Mouse (Mus musculus): ENCODE measurements around the gene Tacc3. TPM values are rescaled to one million over a fixed set of nuclear protein-coding genes. Genes with fewer than 3 reads are reported as not detected.

Gene Tacc3
- polyA plus RNA-seq, 1 experiment from 2014 or later: 67.0 TPM

DNA sequence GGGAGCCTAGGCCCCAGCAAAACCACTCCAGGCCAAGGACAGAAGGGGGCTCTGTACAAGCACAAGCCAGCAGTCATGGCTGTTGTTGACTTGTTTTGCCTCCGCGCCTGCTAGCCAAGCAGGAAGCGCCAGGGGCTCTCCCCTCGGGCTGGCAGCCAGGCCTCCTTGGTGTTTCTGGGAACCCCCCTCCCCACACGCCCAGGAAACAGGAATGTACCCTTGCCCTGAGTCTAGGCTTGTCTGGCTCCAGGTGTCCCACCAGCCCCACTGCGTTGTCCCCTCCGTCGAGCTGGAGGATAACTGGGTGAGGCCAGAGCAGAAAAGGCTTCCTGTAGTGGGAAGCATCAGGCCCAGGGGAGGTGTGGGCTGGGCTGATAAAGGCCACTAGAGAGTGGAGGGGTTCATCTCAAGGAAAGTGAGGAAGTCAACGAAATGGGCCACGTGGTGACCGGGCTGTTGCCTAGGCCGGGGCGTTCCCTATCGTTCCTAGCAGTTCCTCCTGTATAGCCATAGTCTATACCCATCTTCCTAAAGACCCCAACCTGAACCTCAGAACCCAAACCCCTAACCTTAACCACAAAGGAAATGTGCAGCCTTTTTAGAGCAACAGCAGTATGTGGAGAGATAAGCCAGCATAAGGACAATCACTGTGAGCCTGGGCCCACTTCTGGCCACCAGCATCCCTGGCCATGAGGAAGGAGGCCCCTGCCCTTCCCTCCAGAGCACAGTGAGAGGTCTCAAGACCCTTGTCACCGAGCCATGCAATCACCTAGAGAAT, 23.9 kb downstream of the Tacc3 start:
- no peak overlapping the region for H3K4me3 ChIP-seq (ENCODE audit: low read depth, low read length)
- DNase-seq: no peak
- H3K9ac ChIP-seq (replicated peaks): no peak overlapping the region
- H3K36me3 ChIP-seq (replicated peaks; ENCODE audit: insufficient read depth, low read length): no peaks in the 10 kb centered on the region
- H3K27ac ChIP-seq (ENCODE audit: low read depth): no peak overlapping the region
- 47% methylated on average over 15 of the region's 15 CpGs for WGBS (ENCODE audit: insufficient replicate concordance)
- ATAC-seq: peak; percentile 66
- no peak overlapping the region for H3K4me2 ChIP-seq (ENCODE audit: low read depth, low read length)
- H3K9me3 ChIP-seq (ENCODE audit: low read length): no peaks in the 10 kb centered on the region
- no peak for TF ChIP-seq CTCF (IDR thresholded peaks at IDR 0.05; ENCODE audit: low read depth)
- TF ChIP-seq EP300 (IDR thresholded peaks at IDR 0.05; ENCODE audit: low read depth): no peak
- peaks cover 7% of the 10 kb centered on the region for H3K4me1 ChIP-seq (ENCODE audit: insufficient read depth)
- H3K27me3 ChIP-seq (ENCODE audit: insufficient read depth, low read length): no peaks in the 10 kb centered on the region

DNA sequence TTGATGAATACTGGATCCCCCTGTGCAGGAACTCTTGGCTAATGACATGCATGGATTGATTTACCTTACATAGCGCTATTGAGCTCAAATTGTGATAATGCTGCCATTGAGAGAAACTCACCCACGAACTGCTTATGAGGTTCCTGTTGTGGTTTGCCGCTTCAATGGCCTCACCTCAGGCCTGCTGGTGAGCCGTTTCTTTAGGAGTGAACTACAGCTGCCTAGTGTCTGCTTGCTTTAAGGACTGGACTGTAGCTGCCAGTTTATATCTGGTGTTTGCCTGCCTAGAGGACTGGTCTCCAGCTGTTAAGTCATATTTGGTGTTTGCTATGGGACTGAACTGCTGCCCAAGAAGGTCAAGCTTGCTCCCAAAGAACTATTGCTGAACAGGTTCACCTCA, 25.0 kb downstream of the Tacc3 start:
- ATAC-seq: no peak
- Histone ChIP-seq H3K9me3 (ENCODE audit: low read length) (no peaks in the 10 kb centered on the region), H3K4me1 (ENCODE audit: insufficient read depth) (peaks cover 7% of the 10 kb centered on the region), H3K27me3 (ENCODE audit: insufficient read depth, low read length) (no peaks in the 10 kb centered on the region), H3K36me3 (replicated peaks; ENCODE audit: insufficient read depth, low read length) (no peaks in the 10 kb centered on the region), H3K27ac (ENCODE audit: low read depth) (no peak overlapping the region), H3K9ac (replicated peaks) (no peak overlapping the region), H3K4me2 (ENCODE audit: low read depth, low read length) (no peak overlapping the region), H3K4me3 (ENCODE audit: low read depth, low read length) (no peak overlapping the region)
- 59% methylated on average over 4 of the region's 4 CpGs for WGBS (ENCODE audit: insufficient replicate concordance)
- no peak for TF ChIP-seq EP300 (IDR thresholded peaks at IDR 0.05; ENCODE audit: low read depth)
- no peak for TF ChIP-seq CTCF (IDR thresholded peaks at IDR 0.05; ENCODE audit: low read depth)
- no peak for DNase-seq

DNA sequence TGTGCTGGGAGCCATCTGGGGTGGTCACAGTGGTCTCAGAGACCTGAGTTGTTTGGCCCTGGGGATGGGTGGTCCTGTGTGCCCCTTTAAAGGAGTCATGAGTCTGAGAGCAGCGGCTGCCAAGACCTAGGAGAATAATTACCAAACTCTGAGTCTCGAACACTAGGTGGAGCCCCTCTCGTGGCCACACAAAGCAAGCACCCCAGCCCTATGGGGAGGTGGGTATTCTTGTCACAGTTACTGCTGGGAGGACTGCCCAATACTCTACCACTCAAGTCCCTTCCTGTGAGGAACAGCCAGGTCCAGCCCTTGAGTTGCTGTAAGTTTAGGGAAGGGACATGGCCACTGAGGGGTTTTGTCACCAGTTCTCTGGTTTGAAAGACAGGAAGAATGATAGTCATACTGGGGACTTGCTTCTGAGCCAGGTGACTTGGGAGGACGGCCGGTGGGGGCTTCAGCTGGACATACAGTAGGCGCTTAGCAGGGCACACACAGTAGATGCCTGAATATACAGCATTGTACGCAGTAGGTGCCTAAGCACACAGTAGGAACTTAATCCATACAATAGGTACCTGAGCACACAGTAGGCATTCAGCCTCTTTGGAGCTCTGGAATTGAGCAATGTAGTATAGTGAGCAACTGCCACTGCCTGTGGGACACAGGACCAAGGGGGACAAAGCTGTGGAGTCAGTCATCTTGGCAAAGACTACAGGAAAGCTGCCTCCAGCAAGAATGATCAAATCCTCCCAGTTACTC, 26.1 kb downstream of the Tacc3 start:
- Histone ChIP-seq H3K4me1 (ENCODE audit: insufficient read depth) (peaks cover 15% of the 10 kb centered on the region), H3K4me3 (ENCODE audit: low read depth, low read length) (no peak overlapping the region), H3K27me3 (ENCODE audit: insufficient read depth, low read length) (no peaks in the 10 kb centered on the region), H3K9me3 (ENCODE audit: low read length) (no peaks in the 10 kb centered on the region), H3K27ac (ENCODE audit: low read depth) (no peak overlapping the region), H3K9ac (replicated peaks) (no peak overlapping the region), H3K4me2 (ENCODE audit: low read depth, low read length) (no peak overlapping the region), H3K36me3 (replicated peaks; ENCODE audit: insufficient read depth, low read length) (no peaks in the 10 kb centered on the region)
- ATAC-seq (no peak), DNase-seq (peak; percentile 38)
- TF ChIP-seq CTCF (IDR thresholded peaks at IDR 0.05; ENCODE audit: low read depth) (peak; percentile 74), EP300 (IDR thresholded peaks at IDR 0.05; ENCODE audit: low read depth) (no peak)
- WGBS (ENCODE audit: insufficient replicate concordance): 43% methylated on average over 7 of the region's 7 CpGs

DNA sequence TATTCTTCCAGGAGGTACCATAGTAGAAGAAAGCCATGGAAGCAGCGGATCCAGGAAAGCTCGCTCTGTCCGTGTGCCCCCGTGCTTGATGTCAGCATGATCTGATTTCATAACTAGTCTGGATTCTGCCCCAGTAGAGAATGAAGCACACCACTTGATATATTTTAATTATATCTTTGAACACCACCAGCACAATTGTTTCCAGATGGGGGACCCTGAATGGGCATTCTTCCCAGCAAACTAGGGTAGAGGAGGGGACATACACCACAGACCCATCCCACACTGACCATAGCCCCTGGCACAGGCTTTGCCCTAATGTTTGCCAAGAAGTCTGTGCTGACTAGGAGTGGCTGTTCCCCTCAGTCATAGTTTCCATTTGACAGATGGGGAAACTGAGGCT, 27.0 kb downstream of the Tacc3 start:
- Histone ChIP-seq H3K9me3 (ENCODE audit: low read length) (no peaks in the 10 kb centered on the region), H3K9ac (replicated peaks) (no peak overlapping the region), H3K4me3 (ENCODE audit: low read depth, low read length) (no peak overlapping the region), H3K4me2 (ENCODE audit: low read depth, low read length) (no peak overlapping the region), H3K27ac (ENCODE audit: low read depth) (no peak overlapping the region), H3K4me1 (ENCODE audit: insufficient read depth) (peaks cover 15% of the 10 kb centered on the region), H3K27me3 (ENCODE audit: insufficient read depth, low read length) (no peaks in the 10 kb centered on the region), H3K36me3 (replicated peaks; ENCODE audit: insufficient read depth, low read length) (no peaks in the 10 kb centered on the region)
- WGBS (ENCODE audit: insufficient replicate concordance): 86% methylated on average over 4 of the region's 4 CpGs
- ATAC-seq: no peak
- TF ChIP-seq CTCF (IDR thresholded peaks at IDR 0.05; ENCODE audit: low read depth) (no peak), EP300 (IDR thresholded peaks at IDR 0.05; ENCODE audit: low read depth) (no peak)
- DNase-seq: no peak

DNA sequence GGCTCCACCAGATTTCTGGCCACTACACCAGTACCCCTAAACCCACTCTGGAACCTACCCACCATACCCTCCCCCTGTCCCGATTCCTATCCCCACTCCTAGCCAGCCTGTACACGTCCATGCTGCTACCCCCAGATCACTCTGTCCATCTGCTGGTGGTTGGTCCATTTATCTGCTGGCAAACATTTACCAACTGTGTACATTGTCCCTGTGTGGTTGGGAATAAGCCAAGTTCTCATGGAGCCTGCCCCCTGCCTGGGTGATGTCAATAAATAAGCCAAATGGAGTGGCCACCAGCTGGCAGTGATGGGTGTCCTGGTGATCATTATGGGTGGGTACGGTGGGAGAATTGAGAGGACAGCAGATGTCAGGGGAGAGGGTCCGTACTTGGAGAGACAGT, 29.2 kb downstream of the Tacc3 start:
- peak; percentile 73; the same call in 1 of the 2 replicates for ATAC-seq
- Histone ChIP-seq H3K4me3 (ENCODE audit: low read depth, low read length) (no peak overlapping the region), H3K9me3 (ENCODE audit: low read length) (no peaks in the 10 kb centered on the region), H3K36me3 (replicated peaks; ENCODE audit: insufficient read depth, low read length) (no peaks in the 10 kb centered on the region), H3K4me2 (ENCODE audit: low read depth, low read length) (no peak overlapping the region), H3K27me3 (ENCODE audit: insufficient read depth, low read length) (no peaks in the 10 kb centered on the region), H3K27ac (ENCODE audit: low read depth) (no peak overlapping the region), H3K9ac (replicated peaks) (no peak overlapping the region), H3K4me1 (ENCODE audit: insufficient read depth) (peaks cover 15% of the 10 kb centered on the region)
- DNase-seq: peak; percentile 42
- whole genome bisulfite sequencing (ENCODE audit: insufficient replicate concordance): 58% methylated on average over 4 of the region's 4 CpGs
- TF ChIP-seq CTCF (IDR thresholded peaks at IDR 0.05; ENCODE audit: low read depth) (no peak), EP300 (IDR thresholded peaks at IDR 0.05; ENCODE audit: low read depth) (no peak)

Measured in liver, postnatal 0 days (tissue).